Mouse (Mus musculus): ENCODE results near the gene Ywhag.

Gene Ywhag

DNA sequence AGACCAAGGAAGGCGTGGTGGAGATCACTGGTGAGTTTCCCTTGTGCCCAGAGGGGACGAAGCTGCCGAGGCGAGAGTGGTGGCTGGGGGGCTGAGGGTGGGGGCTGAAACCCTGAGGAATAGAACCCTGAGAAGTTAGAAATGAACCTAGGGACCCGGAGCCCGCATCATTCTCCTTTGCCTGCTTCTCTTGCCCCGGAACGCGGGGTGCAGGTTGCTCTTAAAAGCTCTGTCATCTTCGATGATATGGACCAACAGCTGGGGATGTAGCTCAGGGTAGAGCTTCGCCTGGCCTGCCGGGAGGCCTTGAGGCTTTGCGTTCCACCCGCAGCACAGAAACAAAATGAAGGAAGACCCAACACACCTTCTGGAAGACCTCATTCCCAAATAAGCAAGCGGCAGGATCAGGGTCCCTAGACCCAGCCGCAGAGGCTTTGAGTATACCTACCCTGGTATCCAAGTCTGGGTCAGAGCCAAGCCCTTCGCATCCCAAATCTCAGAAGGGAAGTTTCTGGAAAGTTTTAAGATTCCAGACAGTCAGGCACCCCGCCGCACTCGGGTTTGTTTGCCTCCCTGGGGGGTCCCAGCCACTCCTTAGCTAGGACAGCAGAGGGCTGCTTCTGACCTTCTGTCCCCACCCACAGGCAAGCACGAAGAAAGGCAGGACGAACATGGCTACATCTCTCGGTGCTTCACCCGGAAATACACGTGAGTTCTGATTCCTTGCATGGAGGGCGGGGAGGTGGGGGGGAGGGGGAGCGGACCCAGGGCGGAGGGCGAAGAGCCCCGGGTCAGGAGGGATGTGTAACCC lies 45.8 kb downstream of the Ywhag start:
- DNase-seq (ENCODE audit: low spot score in 2 of 2), result no peak

GRCm38 (mm10) chr5:135887675-135888102 lies 46.7 kb downstream of the Ywhag start, which contains the start of gene Hspb1:
Gene Hspb1, plus strand, starts transcription at chr5:135887919.
- DNase-seq (ENCODE audit: low spot score in 2 of 2), result no peak

DNA sequence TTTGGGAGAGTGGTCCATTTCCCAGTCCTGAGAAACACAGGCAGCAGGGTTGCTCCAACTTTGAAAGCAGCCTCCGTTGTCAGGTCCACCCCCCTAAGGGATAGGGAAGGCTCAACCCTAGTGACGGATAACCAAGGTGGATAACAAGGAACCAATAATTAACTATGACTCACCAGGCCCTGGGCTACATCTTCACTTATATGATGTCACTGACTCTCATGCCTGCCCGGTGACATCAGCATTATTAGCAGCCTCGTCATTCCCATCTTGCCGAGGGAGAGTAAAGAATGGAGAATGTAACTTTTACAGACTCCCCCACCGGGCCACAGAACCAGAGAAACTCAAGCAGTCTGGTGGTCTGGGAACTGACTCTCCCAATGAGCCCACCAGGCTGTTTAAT lies 49.8 kb downstream of the Ywhag start:
- DNase-seq (ENCODE audit: low spot score in 2 of 2), result no peak

DNA sequence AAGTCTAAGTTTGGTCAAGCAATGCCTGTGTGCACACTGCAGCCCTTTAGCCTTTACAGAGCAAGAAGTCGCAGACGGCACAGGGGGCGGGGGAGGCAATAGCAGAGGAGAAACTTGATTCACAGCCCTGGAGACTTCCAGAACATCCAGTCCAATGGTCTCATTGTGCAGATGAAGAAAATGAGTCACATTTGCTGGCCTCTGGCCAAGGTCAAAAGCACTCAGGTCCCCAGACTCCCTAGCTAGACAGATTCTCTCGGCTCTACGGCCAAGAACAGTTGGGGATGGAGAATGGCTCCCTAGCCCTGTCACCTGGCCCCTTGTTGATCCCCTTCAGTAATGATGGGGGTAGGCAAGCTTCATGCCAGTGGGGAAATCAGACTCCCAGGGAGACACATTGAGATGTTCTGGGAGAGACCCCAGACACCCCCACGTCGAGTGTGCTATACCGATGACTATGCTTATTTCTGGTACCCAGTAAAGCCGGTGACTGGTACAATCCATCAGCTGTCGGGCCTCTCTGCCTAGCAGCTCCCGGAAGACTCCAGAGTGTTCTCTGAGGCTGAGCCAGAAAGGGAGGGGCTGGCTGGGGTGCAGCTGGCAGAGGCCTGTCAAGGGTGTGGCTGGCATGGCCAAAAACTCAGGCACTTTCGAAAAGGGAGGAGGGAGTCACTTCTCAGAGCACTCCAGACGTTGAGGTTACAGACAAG lies 54.8 kb downstream of the Ywhag start:
- peak; percentile 34 to 58 for DNase-seq (ENCODE audit: low spot score in 2 of 2)

- DNase-seq (ENCODE audit: low spot score in 2 of 2), result peak in 1 of 2 experiments; percentile 37
Observed at GRCm38 (mm10) chr5:135877831-135878231, 56.6 kb downstream of the Ywhag start.

DNA sequence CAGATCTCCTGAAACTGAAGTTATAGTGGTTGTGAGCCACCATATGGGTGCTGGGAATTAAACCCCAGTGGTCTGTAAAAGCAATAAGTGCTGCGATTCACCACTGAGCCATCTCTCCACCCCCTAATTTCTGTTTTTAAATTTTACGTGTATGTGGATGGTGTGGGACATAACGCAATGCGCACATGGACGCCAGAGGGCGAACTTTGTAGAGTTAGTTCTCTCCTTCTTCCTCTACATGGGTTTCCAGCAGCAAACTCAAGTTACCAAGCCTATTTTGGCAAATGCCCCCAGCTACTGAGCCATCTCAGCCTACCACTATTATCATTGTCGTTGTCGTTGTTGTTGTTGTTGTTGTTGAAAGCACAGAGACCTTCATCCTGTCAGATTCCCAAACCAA lies 57.2 kb downstream of the Ywhag start:
- DNase-seq (ENCODE audit: low spot score in 2 of 2), result no peak

DNA sequence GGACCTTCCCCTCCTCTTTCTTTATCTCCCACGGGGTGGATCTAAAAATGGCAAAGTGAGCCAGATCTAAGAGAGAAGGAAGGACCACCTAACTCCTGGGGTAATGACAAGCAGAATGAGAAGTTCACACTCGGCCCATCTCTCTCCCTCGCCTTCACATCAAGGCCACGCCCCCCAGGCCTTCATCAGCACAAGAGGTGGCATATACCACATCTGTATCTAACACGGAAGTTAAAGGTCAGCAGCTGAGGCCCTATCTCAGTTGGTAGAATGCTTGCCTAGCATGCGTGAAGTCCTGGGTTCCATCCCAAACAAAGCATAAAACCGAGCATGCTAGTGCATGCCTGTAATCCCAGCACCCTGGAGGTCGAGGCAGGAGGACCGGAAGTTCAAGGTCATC lies 60.7 kb downstream of the Ywhag start:
- DNase-seq (ENCODE audit: low spot score in 2 of 2), result no peak

DNA sequence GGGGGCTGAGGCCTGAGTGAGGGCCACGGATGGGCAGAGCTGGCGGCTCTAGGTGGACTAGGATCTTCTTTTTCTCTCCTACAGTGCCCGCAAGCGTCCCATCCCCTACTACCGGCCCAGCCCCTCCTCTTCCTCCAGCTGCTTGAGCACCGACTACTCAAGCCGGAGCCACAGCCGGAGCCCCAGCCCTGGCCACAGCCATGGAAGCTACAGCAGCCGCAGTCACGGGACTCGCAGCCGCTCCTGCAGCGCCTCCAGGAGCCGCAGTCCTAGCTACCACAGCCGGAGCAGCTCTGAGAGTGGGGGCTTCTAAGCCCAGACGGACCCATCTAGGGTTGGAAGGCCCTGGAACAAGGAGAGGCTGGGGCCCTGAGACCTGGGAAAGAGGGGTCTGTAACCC lies 61.4 kb downstream of the Ywhag start:
- DNase-seq (ENCODE audit: low spot score in 2 of 2), result no peak

- no peak for DNase-seq (ENCODE audit: low spot score in 2 of 2)
Observed at GRCm38 (mm10) chr5:135870505-135870904, 63.9 kb downstream of the Ywhag start.

DNA sequence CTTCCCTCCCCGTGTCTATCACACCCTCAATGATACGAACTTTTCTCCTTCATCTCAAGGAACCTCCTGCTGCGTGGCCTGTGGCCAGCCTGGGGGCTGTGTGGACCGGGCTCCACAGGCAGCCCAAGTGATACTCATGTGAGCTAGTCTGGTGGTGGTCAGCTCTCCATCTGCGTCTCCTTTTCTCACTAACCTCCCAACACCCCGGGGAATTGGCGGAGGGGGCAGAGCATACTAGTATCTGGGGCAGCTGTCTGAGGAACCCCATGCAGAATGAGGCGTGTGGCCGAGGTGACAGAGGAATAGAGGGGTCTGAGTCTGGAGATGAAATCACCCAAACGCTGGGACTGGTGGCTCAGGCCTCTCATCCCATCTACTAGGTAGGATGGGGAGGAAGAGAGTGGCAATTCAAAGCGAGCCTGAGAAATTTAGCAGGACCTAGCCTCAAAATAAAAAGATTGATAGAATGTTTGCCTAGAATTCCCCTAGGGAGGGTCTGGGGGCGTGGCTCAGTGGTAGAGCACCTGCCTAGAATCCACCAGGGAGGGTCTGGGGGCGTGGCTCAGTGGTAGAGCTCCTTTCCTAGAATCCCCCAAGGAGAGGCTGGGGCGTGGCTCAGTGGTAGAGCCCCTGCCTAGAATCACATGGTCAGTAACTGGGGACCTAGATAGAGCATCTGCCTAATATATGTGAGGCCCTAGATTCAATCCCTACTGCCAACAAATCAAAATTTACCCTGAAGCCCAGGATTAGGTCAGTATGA lies 64.6 kb downstream of the Ywhag start:
- DNase-seq (ENCODE audit: low spot score in 2 of 2), result no peak

- DNase-seq (ENCODE audit: low spot score in 2 of 2), result no peak
Observed at GRCm38 (mm10) chr5:135868653-135869052, 65.8 kb downstream of the Ywhag start.

- peak in 1 of 2 experiments; percentile 39 for DNase-seq (ENCODE audit: low spot score in 2 of 2)
Observed at GRCm38 (mm10) chr5:135867637-135868593, 66.5 kb downstream of the Ywhag start.

DNA sequence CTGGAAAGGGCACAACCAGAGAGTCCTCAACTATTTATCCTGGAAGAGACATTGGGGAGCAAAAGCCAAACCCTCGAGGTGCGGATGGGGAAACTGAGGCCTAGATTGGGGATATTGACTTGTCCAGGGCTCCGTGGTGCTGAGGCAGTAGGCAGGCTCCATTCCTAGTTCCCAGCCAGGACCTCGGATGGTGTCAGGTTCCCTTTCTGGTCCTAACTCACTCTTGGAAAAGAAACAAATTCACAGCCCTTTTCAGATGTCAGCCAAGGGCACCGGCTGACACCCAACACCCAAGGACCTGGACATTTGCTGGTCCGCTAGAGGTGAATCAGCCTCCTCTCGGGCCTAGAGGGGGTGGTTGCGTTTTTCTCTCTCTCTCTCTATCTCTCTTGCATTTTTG lies 67.8 kb downstream of the Ywhag start:
- no peak for DNase-seq (ENCODE audit: low spot score in 2 of 2)
